Mouse (Mus musculus): ENCODE results near the gene Atmin.

Atmin gene

GRCm38 (mm10) chr8:116951778-116952177, 8.6 kb downstream of the Atmin start:
- DNase-seq, result no peak

GRCm38 (mm10) chr8:116952428-116952827, 9.2 kb downstream of the Atmin start:
- DNase-seq, result no peak

- peak; percentile 93 for DNase-seq
Observed at GRCm38 (mm10) chr8:116954415-116954814, 11.2 kb downstream of the Atmin start.

DNA sequence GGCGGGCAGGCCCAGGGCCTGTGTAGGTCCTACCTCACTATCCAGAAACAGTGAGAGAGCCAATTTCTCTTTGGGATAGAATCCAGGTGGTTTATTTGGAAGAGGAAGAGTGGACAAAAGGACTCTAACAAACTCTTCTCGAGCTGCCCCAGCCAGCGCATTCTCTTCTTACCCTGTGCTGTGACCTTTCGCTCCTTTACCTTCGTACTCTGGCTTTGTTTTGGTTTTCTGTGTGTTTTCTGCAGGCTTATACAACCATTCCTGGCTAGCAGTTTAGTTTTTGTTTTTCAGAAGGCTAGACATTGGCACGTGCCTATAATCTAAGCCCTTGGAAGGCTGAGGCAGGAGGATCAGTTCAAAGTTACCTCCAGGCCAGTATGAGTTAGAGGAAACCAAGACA, 26.3 kb downstream of the Atmin start:
- DNase-seq, result no peak

GRCm38 (mm10) chr8:116975066-116975465, 31.9 kb downstream of the Atmin start:
- peak; percentile 31 for DNase-seq

DNA sequence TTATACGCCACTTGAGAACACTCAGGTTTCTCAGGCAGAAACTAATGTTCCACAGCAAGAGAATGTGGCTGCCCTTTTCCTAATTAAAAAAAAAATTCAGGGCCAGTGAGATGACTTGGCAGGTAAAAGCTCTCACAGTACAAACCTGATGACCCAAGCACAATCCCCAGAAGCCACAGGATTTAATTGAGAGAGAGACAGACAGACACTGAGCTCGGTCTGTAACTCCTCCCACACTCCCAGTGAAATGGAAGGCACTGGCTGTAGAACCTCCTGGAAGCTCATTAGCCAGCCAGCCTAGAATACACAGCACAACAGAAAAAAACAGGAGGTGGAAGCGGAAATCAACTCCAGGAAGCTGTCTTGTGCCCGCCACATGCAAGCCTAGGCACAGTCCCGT, 32.4 kb downstream of the Atmin start:
- no peak for DNase-seq

- DNase-seq, result peak; percentile 19
Observed at GRCm38 (mm10) chr8:116978052-116978451, 34.9 kb downstream of the Atmin start.

GRCm38 (mm10) chr8:116978631-116979256, 35.6 kb downstream of the Atmin start, which contains the start of gene 1700030J22Rik:
TSS of gene 1700030J22Rik (minus strand) at chr8:116978959.
- DNase-seq, result peak; percentile 98

GRCm38 (mm10) chr8:116980117-116980516, 36.9 kb downstream of the Atmin start:
- DNase-seq, result peak; percentile 34

- no peak for DNase-seq
Observed at GRCm38 (mm10) chr8:116989842-116990241, 46.6 kb downstream of the Atmin start.

DNA sequence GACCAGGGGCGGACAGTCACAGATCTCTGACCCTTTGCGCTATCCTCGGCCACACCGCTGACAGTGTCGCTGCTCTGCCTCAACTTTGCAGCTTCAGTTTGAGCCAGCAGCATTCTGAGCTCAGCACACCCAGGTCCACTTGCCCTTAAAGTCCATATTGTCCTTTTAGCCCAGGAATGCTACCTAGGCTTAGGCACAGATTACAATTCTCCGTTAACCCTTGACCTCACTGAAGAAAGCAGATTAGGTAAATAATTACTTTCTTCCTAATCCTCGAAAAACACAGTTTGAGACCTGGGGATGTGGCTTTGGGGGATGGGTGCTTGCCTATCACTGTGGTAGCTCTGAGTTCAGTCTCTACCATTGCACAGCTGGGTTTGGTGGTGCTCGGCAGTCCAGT, 48.0 kb downstream of the Atmin start:
- no peak for DNase-seq

GRCm38 (mm10) chr8:116992176-116992971, 49.2 kb downstream of the Atmin start:
- no peak for DNase-seq

DNA sequence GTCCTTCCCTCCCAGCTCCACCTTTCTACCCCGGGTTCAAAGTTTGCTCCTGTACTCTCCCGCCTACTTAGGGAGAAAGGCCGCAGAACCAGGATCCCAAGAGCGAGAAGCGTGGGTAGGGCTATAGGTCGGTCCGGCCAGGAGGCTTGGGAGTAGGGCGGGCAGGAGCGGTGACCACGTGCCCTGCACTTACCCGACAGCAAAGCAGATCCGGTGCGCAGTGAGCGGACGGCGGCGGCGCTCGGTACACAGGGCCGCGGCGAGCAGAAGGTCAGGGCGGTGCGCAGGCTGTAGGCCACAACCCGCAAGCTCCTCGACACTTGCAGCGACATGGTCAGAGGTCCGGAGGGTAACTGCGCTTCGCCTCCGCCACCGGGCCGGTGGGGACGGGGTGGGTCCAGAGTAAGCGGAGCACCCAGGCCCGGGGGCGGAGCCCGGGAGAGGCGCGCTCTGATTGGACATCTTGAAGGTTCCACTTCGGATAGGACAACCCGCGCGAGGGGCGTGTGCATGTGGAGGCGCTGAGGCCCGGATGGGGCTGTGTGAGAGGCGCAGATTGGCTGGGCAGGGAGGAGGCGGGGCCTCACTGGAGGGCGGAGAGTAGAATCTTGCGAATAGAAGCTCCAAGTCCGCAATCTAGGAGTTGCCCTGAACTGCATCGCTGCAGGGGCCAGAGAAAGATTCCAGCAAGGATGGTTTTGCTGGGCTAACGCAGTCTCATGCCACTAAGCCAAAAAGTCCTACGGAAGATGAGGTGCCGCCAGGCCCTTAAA, 50.1 kb downstream of the Atmin start, which contains the start of gene Gcsh:
Gcsh (minus strand) TSS at position 443 of the 773 bp plus-strand sequence.
- DNase-seq, result peak; percentile 98

- DNase-seq, result no peak
Observed at GRCm38 (mm10) chr8:116994016-116994716, 51.0 kb downstream of the Atmin start.
